Mouse (Mus musculus): ENCODE results near the gene Igf2bp3. TPM values are rescaled to one million over a fixed set of nuclear protein-coding genes. Genes with fewer than 3 reads are reported as not detected.

The Igf2bp3 gene
- total RNA-seq, 2 experiments from 2014 or later = 0.34 to 0.36 TPM

GRCm38 (mm10) chr6:49037268-49037662, 177.5 kb downstream of the Igf2bp3 start:
- no peak for DNase-seq (ENCODE audit: low spot score)
- intact Hi-C loops (cut with DNase I) = no loop called here

DNA sequence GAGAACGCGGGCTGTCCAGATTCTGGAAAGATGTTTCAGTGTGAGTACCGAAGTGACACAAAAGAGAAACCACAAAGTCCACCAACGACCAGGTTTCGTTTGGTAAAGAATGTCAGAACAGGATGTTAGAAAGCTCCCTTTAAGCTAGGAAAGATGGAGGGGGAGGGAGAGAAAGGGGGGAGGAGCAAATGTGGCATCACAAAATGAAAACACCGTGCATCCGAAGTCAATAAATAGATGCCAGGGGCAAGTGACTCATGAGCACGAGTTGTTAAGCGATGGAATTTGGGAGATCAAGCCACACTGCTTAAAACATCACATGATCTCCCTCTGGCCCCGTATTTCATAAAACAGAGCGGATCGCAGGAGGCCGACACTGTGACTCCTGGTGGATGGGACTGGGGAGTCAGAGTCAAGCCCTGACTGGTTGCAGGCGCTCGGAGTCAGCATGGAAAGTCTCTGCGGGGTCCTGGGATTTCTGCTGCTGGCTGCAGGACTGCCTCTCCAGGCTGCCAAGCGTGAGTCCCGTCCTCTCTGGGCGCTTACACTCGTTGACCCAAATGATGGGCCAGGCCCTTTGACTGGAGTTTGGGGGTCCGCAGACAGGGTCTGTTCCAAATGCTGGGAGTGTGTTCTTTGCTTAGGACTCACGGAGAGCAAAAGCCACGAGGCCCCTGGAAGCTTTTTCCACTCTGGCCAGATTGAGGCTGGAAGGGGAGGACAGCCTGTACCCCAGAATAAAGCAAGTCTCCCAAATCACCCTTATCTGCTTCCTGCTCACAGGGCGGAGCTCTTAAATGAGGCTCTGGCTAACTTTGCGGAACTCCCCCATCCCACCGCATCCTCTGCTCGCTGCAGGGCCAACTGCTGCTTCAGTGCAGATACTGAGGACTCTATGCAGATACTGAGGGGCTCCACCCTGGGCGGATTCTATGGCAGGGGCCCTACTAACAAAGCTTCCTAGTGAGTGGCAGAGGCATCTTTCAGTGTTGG, 178.2 kb downstream of the Igf2bp3 start, which contains the start of gene Gpnmb:
Gene Gpnmb, plus strand, starts transcription at position 272 of the 993 bp plus-strand sequence.
- DNase-seq (ENCODE audit: low spot score) = no peak
- intact Hi-C loops (cut with DNase I) = no loop called here

Other genes with a start within 250 kb of the Igf2bp3 start
- not detected for gene Doxl2, start 240.0 kb downstream of the Igf2bp3 start, total RNA-seq (2021)
- not detected for gene Svs1, start 228.1 kb downstream of the Igf2bp3 start, total RNA-seq (2021)
- under 1 TPM; 0.53 to 0.70 TPM for gene Gpnmb, start 178.4 kb downstream of the Igf2bp3 start, total RNA-seq (2021)
- gene Malsu1, start 141.2 kb downstream of the Igf2bp3 start, total RNA-seq (2021) = 10 to 100 TPM; 35.4 to 36.3 TPM
- gene Tra2a, start 49.1 kb upstream of the Igf2bp3 start, total RNA-seq (2021) = 10 to 100 TPM; 24.8 to 34.4 TPM
- 1 to 10 TPM; 4.2 to 4.5 TPM for gene Ccdc126, start 104.3 kb upstream of the Igf2bp3 start, total RNA-seq (2021)
- under 1 TPM; 0.25 to 0.57 TPM for gene Fam221a, start 152.8 kb upstream of the Igf2bp3 start, total RNA-seq (2021)
- under 1 TPM; 0.17 to 0.26 TPM for gene Stk31, start 180.6 kb upstream of the Igf2bp3 start, total RNA-seq (2021)